Mouse (Mus musculus) neutrophil, adult 5-6 weeks (primary cell): ENCODE data around the gene Tex9. TPM values are rescaled to one million over a fixed set of nuclear protein-coding genes. Genes with fewer than 3 reads are reported as not detected.
A peak's percentile ranks its signal among the peaks of the same experiment; 100 is the strongest.

ENCODE experiments used
- ATAC-seq: fragments of 151-379, 151-347 bp; 2 replicates; pipeline ENCODE4 v1.8.0; 2017; ENCODE audit warnings: mild to moderate bottlenecking, moderate TSS enrichment; ENCODE audit not compliant: insufficient number of reproducible peaks, poor library complexity, low FRiP score, severe bottlenecking; ENCODE audit errors: extremely low read depth
- total RNA-seq: library from RNA; stranded (forward); fragments of 200-1000 nt; gene quantifications from 2 replicates; pipeline ENCODE4 v1.2.3, GENCODE M21; 2017

Gene Tex9
- 39.2 and 39.7 TPM in 2 replicates for total RNA-seq

- peak; percentile 57 for ATAC-seq
Observed at GRCm38 (mm10) chr9:72492194-72492565, at the start of gene Tex9. Gene Tex9, minus strand, starts transcription at chr9:72492212.

- no peak for ATAC-seq
Observed at GRCm38 (mm10) chr9:72537086-72537485, 45.1 kb upstream of the Tex9 start.

- no peak for ATAC-seq
Observed at GRCm38 (mm10) chr9:72535394-72535793, 43.4 kb upstream of the Tex9 start.

- ATAC-seq, result no peak
Observed at GRCm38 (mm10) chr9:72534985-72535384, 43.0 kb upstream of the Tex9 start.

GRCm38 (mm10) chr9:72533089-72533415, 41.0 kb upstream of the Tex9 start:
- ATAC-seq, result no peak

- no peak; the same call in 1 of the 2 replicates for ATAC-seq
Observed at GRCm38 (mm10) chr9:72532381-72533088, 40.5 kb upstream of the Tex9 start.

GRCm38 (mm10) chr9:72531996-72532380, 40.0 kb upstream of the Tex9 start, which contains the start of gene Rfx7:
Gene Rfx7, plus strand, starts transcription at chr9:72532240.
- no peak for ATAC-seq

GRCm38 (mm10) chr9:72531291-72531995, 39.4 kb upstream of the Tex9 start:
- peak; percentile 83 for ATAC-seq

- no peak for ATAC-seq
Observed at GRCm38 (mm10) chr9:72530824-72531223, 38.8 kb upstream of the Tex9 start.

- peak; percentile 82 for ATAC-seq
Observed at GRCm38 (mm10) chr9:72530237-72530636, 38.2 kb upstream of the Tex9 start.

- peak; percentile 41; the same call in 1 of the 2 replicates for ATAC-seq
Observed at GRCm38 (mm10) chr9:72526091-72526490, 34.1 kb upstream of the Tex9 start.

GRCm38 (mm10) chr9:72520849-72521248, 28.8 kb upstream of the Tex9 start:
- ATAC-seq, result no peak

- no peak for ATAC-seq
Observed at GRCm38 (mm10) chr9:72519246-72519645, 27.2 kb upstream of the Tex9 start.

- no peak for ATAC-seq
Observed at GRCm38 (mm10) chr9:72515366-72515765, 23.4 kb upstream of the Tex9 start.

GRCm38 (mm10) chr9:72512229-72512981, 20.4 kb upstream of the Tex9 start:
- no peak for ATAC-seq

- ATAC-seq, result no peak
Observed at GRCm38 (mm10) chr9:72497171-72497570, 5.2 kb upstream of the Tex9 start.

GRCm38 (mm10) chr9:72496691-72497090, 4.7 kb upstream of the Tex9 start:
- no peak for ATAC-seq

- no peak for ATAC-seq
Observed at GRCm38 (mm10) chr9:72493984-72494685, 2.1 kb upstream of the Tex9 start.

GRCm38 (mm10) chr9:72493465-72493864, 1.5 kb upstream of the Tex9 start:
- peak; percentile 64; the same call in 1 of the 2 replicates for ATAC-seq
